Mouse (Mus musculus) kidney, adult 2 months (tissue): ENCODE results near the gene Gm815. TPM values are rescaled to one million over a fixed set of nuclear protein-coding genes. Genes with fewer than 3 reads are reported as not detected.

Source experiments
- DNase-seq: peaks from one replicate; pipeline ENCODE4 v3.0.0; 2021
- H3K27ac ChIP-seq: fragments of 200-500 bp; 2 replicates; pipeline ENCODE4 v1.5.1; 2012; ENCODE audit warnings: low read depth, low read length, control low read depth, inconsistent platforms; ENCODE audit not compliant: insufficient read depth
- H3K27me3 ChIP-seq: fragments of 200-500 bp; replicated peaks from 2 replicates; pipeline ENCODE4 v1.6.1; 2012; ENCODE audit warnings: mild to moderate bottlenecking, moderate library complexity, low read length, inconsistent platforms; ENCODE audit not compliant: control insufficient read depth, insufficient read depth
- H3K36me3 ChIP-seq: fragments of 200-500 bp; 2 replicates; pipeline ENCODE4 v1.6.1; 2012; ENCODE audit warnings: mild to moderate bottlenecking, moderate library complexity, low read length, inconsistent platforms; ENCODE audit not compliant: control insufficient read depth, insufficient read depth
- H3K4me1 ChIP-seq: fragments of 200-500 bp; 2 replicates; pipeline ENCODE4 v1.6.1; 2011; ENCODE audit warnings: low read length; ENCODE audit not compliant: control insufficient read depth, insufficient read depth
- H3K4me3 ChIP-seq: fragments of 200-500 bp; 2 replicates; pipeline ENCODE4 v1.5.1; 2011; ENCODE audit warnings: mild to moderate bottlenecking, low read depth, low read length, control low read depth; ENCODE audit not compliant: insufficient read depth
- CTCF ChIP-seq: fragments of 200-500 bp; conservative IDR thresholded peaks from 2 replicates; pipeline ENCODE4 v1.5.1; 2011; ENCODE audit warnings: low read depth, mild to moderate bottlenecking, control low read depth, low read length, moderate library complexity, mixed read lengths; ENCODE audit not compliant: insufficient read depth, insufficient read length
- POLR2A ChIP-seq: fragments of 200-500 bp; IDR thresholded peaks from one replicate; pipeline ENCODE4 v1.6.1; 2011; ENCODE audit warnings: low read depth, low read length, control low read depth
- WGBS: fragments of 180-500 bp; shearing (Covaris S2); methylation state at CpG from one replicate; pipeline ENCODE4 v1.1.7; 2018; 5-methylcytosine and 5-hydroxymethylcytosine counted together
- polyA plus RNA-seq: library from polyadenylated mRNA; depleted of rRNA; stranded (reverse); fragments of >200 nt; gene quantifications from 2 replicates; pipeline ENCODE4 v1.2.3, GENCODE M21; 2012

Gm815 gene
- polyA plus RNA-seq, 1 experiment = not detected

DNA sequence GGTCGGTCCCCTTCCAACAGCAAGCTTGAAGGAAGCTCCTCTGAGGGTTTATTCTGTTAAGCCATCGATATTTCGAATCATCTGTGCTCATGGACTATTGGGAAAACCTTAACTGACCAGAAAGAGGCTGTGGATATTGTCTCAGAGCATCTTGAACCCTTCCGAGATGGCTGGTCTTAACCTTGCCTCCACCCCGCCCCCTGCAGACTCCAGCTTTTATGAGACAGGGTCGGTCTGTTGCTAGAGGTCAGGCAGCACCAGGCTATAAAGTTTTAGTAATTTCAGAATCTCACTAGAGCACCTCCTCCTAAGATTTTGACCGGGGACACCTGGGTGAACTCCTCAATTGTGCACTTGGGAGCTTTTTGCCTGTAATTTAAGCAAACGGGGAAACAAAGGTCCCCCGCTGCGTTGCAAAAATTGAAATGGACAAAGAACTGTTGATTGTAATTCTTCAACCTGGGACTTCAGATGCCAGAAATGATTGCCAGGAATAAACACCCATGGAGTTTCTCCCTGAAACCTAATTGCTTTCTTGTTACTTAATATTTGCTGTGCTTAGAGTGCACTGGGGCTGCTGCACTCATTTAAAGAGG, 8.4 kb upstream of the Gm815 start:
- 32% methylated on average over 10 of the region's 10 CpGs for WGBS
- Histone ChIP-seq H3K27me3 (no peaks in the 10 kb centered on the region), H3K36me3 (no peaks in the 10 kb centered on the region), H3K4me1 (peaks cover 2% of the 10 kb centered on the region; the same call in 1 of the 2 replicates), H3K4me3 (no peak overlapping the region), H3K27ac (no peak overlapping the region)
- DNase-seq = peak; percentile 7
- TF ChIP-seq CTCF (no peak), POLR2A (no peak)

DNA sequence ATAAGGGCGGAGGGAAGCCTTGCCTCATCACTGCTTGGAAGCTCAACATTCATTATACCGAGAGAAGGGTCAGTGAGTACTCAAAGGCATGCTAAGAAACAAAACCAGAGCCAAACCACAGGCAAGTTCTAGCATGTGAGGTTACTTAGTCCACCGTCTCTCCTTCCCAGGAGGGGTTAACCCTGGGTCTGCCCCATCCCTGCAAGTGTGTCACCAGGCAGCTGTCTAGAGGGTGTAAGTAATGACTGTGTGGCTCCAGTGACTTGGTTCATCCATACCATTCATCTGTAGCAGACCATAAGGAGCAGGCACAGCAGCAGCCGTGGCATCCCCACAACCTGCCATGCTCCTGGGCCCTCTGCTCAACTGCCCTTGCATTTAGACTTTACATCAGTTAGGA, 5.8 kb upstream of the Gm815 start:
- WGBS = 88% methylated on average over 4 of the region's 4 CpGs

DNA sequence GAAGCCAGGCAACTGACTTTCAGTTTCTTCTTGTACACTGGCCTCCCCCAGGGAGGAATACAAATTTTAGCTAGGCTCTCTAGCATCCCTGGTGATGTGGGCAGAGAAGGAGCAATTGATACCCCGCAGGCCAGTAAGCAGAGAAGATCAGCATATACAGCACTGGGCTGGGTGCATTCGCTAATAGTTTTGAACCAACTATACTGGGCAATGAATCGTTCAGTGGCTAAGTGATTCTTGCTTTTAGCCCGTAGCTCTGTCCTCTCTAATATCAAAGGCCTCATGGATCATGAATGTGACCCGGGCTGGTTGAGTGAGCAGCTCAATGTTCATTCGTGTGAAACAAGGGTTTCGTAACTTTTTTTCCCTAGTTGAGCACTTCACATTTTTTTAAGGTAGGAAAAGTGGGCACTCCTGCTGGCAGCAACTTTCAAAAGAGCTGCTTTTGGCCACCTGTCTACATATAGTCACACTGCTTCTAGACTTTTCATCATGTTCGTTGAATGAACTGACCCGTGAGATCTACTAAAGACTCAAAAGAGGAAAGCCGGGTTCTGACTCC, 3.7 kb upstream of the Gm815 start:
- Histone ChIP-seq H3K27me3 (no peaks in the 10 kb centered on the region), H3K4me3 (no peak overlapping the region), H3K4me1 (peaks cover 2% of the 10 kb centered on the region; the same call in 1 of the 2 replicates), H3K27ac (no peak overlapping the region), H3K36me3 (no peaks in the 10 kb centered on the region)
- WGBS = 46% methylated on average over 10 of the region's 10 CpGs
- DNase-seq = peak; percentile 50
- TF ChIP-seq CTCF (no peak), POLR2A (no peak)

More for the DNA sequence above, 5.8 kb upstream of the Gm815 start:
- no peak for DNase-seq
- TF ChIP-seq POLR2A (no peak), CTCF (no peak)
- Histone ChIP-seq H3K27me3 (no peaks in the 10 kb centered on the region), H3K4me1 (peaks cover 2% of the 10 kb centered on the region; the same call in 1 of the 2 replicates), H3K4me3 (no peak overlapping the region), H3K27ac (no peak overlapping the region), H3K36me3 (no peaks in the 10 kb centered on the region)

DNA sequence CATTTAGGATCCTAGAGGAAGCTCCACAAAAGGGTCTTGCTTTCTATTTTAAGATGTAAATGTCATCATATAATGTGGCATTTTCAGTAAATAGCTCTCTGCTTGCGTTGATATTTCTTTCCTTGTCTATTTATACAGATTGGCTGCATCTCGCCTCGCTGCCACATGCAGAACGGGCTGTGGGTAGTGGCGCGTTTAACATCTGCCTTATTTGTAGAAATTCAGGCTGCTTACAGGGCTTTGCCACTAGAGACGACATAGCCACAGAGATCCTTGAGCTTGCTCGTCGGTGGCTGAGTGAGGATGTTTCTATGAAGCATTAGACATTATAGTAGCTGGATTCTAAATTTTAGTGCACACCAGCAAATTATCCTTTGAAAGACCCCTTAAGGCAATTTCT, 2.5 kb downstream of the Gm815 start:
- H3K27ac ChIP-seq = no peak overlapping the region
- H3K4me1 ChIP-seq = peaks cover 5% of the 10 kb centered on the region
- H3K27me3 ChIP-seq = no peaks in the 10 kb centered on the region
- no peak for DNase-seq
- 85% methylated on average over 9 of the region's 9 CpGs for WGBS
- H3K36me3 ChIP-seq = no peaks in the 10 kb centered on the region
- no peak overlapping the region for H3K4me3 ChIP-seq
- TF ChIP-seq POLR2A (no peak), CTCF (no peak)

DNA sequence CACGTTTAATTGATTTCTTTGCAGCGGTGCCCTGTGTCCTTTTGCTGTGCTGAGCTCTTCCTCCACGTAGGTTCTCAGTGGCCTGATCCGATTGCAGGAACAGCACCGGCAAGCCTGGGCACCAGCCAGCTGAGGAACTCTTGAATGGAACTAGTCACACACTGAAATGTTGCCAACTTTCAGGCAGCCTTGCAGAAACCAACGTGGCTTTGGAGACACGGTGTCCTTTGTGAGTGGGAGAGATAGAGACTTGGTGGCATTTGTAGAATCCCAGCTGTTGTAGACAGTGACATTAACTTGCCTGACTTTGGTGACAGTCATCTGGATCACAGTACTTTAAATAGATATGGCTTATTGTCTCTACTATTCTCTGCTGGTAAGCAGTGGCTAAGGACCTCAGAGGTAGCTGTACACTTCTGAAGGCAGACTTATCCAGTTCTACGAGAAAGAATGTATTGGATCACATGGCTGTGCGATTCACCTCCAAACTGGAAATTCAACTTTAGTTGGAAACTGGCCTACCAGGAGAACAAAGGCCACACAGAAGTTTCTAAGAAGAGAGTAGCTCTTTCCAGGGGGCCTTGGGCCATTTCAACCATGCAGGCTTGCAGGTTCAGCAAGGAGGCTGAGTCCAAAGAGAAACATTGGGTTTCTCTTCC, 5.8 kb downstream of the Gm815 start:
- 23% methylated on average over 9 of the region's 9 CpGs for WGBS
- no peak overlapping the region for H3K27ac ChIP-seq
- peak; percentile 69 for DNase-seq
- no peaks in the 10 kb centered on the region for H3K27me3 ChIP-seq
- H3K36me3 ChIP-seq = no peaks in the 10 kb centered on the region
- no peak for TF ChIP-seq CTCF
- TF ChIP-seq POLR2A = no peak
- H3K4me3 ChIP-seq = no peak overlapping the region
- H3K4me1 ChIP-seq = peaks cover 5% of the 10 kb centered on the region

DNA sequence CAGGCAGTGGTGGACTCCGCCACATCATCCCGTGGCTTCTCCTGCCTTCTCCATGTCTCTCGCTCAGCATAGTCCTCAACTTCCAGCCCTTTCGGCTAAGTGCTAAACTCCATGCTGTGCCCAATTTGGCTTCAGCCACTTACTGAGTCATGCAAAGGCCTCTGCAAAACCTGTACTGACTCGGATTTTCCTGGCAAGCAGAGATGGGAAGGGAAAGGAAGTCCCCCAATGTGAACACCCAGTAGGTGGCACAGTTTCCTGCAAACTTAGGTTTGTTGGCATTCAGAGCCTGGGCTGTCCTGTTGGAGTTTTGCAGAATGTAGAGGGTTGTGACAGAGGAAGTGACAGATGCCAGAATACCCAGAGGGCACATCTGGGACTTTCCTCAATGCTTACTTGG, 7.2 kb downstream of the Gm815 start:
- H3K36me3 ChIP-seq = no peaks in the 10 kb centered on the region
- TF ChIP-seq POLR2A = no peak
- TF ChIP-seq CTCF = no peak
- WGBS = 80% methylated on average over 5 of the region's 5 CpGs
- no peak for DNase-seq
- H3K4me1 ChIP-seq = peaks cover 5% of the 10 kb centered on the region
- H3K27me3 ChIP-seq = no peaks in the 10 kb centered on the region
- H3K4me3 ChIP-seq = no peak overlapping the region
- no peak overlapping the region for H3K27ac ChIP-seq

DNA sequence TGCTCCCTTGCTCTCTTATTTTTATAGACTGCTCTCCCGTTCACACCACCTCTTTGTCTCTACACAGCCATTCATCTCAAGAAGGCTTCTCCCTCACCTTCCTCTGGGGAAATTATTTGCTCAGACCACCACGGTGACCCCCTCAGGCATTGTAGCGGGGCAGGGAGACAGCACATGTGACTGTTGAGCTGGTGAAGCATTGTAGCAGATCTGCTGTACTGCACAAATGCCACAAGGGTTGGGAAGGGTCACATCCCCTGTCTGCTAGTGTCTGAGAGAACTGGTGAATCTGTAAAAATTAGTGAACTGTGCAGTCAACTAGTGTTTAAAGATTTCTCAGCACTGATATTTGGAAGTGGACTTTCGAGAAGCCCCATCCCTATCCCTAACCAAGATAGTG, 16.5 kb downstream of the Gm815 start:
- no peaks in the 10 kb centered on the region for H3K27me3 ChIP-seq

More for the DNA sequence above, 16.5 kb downstream of the Gm815 start:
- no peaks in the 10 kb centered on the region for H3K36me3 ChIP-seq
- no peaks in the 10 kb centered on the region for H3K4me1 ChIP-seq
- H3K4me3 ChIP-seq = no peak overlapping the region
- DNase-seq = no peak
- 50% methylated on average over 4 of the region's 4 CpGs for WGBS
- H3K27ac ChIP-seq = no peak overlapping the region
- TF ChIP-seq CTCF (no peak), POLR2A (no peak)
